Mouse (Mus musculus): ENCODE data around the gene Chrna10.

The Chrna10 gene
- long read RNA-seq, experiment 1: 0 reads
- long read RNA-seq, experiment 2: 0 reads

DNA sequence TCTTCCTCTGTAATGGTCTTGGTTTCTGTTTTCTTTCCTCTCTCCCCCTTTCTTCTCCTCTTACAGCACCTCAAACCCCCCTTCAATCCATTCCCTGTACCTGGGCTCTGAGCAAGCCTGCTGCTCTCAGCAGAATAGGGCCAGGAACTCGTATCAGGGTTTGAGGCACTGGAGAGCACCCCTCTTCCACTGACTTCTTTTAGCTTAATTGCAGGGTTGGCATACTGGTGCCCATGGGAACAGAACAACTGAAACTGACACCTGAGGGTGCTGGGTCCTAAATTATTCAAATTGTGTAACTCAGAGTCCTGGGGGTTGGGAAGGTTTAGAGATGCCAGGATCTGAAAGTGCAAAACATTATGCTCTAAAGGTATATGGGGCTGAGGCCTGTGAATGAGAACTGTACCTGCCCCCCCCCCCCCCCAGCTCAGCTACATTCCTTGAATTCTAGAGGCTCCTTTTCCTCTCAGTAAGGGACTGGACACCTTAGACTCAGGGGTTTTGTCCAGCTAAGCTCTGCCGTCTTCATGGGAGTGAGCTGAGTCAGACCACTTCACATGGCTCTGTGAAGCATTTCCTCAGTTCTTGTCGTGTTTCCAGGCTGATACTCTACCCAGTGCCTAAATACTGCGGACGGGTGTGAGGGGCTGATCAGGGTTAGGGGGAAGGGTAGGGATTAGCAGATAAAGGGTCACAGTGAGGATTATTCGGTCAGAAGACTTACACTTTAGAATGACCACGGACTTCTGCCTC is at the start of gene Chrna10:
Gene Chrna10, minus strand, starts transcription at position 250 of the 753 bp plus-strand sequence.
- intact Hi-C loops (cut with DNase I): no loop called here

DNA sequence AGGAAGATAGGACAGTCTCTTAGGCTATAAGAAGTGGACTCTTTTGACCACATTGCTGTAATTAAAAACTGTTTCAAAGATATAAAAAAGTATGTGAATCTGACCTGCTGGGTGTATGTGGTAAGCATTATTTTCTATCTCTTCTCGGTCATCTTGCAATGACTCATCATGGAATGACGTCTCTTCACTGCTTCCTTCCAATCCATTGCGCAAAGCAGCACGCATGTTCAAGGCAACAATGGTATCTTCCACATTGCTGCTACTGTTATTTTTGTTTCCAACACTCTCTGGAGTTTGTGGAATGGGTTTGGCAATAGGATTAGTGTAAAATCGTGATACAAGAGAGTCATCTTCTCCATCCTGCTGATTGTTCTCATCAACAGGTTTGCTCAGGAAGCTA is 37.1 kb upstream of the Chrna10 start:
- intact Hi-C loops (cut with DNase I): no loop called here

DNA sequence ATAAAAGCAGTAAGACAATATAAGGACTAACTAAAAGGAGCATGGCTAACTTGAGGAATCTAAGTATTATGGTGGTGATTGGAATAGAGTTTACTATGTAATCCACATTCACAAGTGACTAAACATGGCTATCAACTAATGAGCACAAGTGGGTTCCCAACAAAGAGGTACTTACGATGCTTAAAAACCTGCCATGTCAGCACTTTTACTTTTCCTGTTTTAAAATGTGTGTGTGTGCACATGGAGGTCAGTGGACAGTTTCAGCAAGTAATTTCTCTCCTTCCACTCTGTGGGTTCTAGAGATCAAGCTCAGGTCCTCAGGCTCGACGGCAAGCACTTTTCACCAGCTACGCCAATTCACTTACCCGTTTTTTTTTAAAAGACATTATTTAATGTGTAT is 21.3 kb upstream of the Chrna10 start:
- intact Hi-C loops (cut with DNase I): loop anchor here (5.0 kb wide), 1 partner anchor 39 kb away; no protein-coding TSS in a partner anchor

DNA sequence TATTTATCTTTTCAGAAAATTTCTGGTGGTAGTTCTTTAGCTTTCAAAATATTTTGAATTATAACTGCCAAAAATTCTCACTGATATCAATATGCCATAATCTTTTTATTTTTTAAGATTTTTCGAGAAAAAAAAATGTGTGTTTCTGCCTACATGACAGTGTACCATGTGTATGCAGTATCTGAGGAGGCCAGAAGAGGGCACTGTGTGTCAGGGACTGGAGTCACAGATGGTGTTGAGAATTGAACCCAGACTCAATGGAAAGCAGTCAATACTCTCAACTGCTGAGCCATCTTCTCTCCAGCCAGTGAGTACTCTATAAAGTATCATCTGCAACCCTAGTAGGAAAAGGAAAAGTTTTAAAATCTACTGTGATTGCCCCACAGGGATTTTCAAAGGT is 20.8 kb upstream of the Chrna10 start:
- intact Hi-C loops (cut with DNase I): loop anchor here (5.0 kb wide), 1 partner anchor 40 kb away; no protein-coding TSS in a partner anchor

DNA sequence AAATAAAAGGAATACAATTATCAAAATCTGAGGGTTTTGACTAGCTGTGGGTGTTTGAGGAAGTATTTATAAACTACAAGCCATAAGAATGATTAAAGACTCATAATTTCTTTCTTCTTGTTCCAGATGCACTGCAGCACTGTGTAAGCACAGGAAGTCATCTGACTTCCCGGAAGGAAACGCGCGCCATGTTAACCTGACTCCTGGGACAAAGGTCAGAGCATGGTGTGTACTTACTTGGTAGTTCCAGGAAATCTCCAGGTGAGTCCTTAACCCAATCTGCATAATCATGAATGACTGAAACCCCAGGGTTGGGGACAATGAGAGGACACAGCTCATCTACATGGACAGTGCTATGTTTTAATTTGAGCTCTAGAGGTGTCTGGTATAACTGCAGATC is 15.8 kb upstream of the Chrna10 start:
- intact Hi-C loops (cut with DNase I): no loop called here

DNA sequence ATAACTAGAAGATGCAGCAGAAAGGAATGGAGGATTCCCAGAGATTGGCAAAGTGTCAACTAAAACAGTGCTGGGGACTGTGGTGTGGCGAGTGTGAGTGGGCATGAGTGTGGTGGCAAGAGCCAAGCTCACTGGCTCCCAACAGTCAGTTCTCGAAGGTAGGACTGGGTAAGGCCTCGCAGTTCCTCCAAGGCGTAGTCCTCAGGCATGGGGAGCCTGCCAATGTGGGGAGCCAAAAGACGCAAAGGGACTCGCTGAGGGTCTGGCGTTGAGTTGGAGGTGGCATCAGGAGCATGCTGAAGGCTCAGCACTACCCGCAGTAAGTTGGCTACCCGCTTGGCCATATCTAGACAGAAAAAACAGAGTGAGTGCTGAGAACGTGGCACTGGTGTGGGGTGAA is 3.7 kb upstream of the Chrna10 start:
- intact Hi-C loops (cut with DNase I): no loop called here

DNA sequence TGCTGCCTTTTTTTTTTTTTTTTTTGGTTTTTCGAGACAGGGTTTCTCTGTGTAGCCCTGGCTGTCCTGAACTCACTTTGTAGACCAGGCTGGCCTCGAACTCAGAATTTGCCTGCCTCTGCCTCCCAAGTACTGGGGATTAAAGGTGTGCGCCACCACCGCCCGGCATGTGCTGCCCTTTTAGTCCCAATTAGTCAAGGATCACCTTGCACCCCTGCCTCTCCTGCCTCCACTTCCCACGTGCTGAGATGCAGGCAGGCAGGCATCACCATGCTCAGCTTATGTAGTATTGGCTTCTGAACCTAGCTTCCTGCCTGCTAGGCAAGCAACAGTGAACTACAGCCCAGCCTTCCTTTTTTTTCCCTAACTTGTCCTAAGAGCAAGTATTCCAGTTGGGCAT is 754 bp upstream of the Chrna10 start:
- intact Hi-C loops (cut with DNase I): no loop called here

DNA sequence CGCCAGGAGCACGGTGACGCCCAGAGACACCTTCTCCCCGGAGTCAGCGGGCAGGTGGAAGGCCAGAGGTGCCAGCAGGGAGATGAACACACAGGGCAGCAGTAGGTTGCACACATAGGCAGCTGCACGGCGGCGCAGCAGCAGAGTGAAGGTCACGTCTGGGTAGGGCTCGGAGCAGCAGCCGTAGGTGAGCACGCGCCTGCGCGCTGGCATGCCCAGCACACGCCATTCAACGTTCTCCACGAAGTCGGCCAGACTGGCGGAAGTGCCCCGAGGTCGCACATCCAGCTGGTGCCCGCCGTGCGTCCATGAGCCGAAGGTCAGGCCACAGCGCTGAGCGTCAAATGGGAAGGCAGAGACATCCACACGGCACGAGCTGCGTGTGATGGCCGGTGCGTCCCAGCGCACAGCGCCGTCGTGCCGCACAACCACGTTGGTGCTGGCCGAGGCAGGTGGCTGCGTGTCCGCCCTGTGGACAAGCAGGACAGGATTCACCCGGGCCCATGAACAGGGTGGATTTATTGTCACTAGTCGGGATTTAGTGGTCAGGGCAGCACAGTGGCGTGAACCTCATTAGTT is 3.4 kb downstream of the Chrna10 start:
- intact Hi-C loops (cut with DNase I): no loop called here

DNA sequence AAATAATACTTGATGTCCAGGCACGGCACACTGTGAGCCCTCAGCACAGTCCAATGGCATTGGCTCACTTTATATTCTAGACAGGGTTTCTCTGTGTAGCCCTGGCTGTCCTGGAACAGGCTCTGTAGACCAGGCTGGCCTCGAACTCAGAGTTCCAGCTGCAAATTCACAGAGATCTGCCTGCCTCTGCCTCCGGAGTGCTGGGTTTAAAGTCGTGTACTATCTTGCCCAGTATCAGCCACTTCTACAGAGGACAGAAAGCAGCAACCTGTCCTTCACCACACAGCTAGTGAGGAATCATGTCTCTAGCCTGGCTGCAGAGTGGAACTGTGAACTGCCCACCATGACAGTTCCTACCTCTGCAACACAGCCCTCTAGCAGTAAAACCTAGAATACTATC is 6.9 kb downstream of the Chrna10 start:
- intact Hi-C loops (cut with DNase I): no loop called here

DNA sequence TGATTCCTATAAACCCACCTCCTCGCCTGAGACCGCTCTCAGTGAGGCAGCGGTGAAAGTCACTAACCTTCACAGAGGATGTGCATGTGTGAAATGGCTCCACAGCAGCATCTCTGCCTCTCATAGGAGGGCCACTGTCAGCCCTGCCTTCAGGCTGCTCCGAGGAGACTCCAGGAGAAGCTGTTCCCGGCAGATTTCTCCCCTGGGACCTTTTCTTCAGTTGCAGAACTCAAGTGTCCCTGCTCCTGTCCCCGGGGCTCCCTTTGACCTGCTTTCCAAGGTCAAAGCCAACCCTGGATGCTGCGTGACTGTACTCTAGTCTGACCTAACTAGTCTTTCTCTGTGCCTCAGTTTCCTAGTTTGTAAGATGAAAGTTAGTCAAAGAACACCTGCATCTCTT is 7.5 kb downstream of the Chrna10 start, which contains the start of gene Art5:
Gene Art5, minus strand, starts transcription at position 319 of the 400 bp plus-strand sequence.
- intact Hi-C loops (cut with DNase I): no loop called here

DNA sequence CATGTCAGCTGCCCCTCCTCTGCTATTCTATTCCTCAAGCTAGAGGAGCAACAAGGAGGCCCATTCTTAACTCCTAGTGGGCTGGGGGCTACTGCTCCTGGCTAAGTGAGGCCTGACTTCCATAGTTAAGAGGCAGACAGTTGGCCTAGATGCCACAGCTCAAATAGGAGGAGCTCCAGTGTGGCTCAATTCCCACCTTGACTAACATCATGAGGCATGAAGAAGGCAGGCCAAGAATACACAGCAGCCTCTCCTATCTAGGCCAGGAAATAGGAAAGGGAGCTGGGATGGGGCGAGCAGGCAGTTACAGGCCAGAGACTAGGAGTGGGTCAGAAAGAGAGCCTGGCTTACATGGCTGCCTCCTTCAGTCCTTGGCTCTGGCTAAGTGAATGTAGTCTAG is 8.4 kb downstream of the Chrna10 start:
- intact Hi-C loops (cut with DNase I): no loop called here

DNA sequence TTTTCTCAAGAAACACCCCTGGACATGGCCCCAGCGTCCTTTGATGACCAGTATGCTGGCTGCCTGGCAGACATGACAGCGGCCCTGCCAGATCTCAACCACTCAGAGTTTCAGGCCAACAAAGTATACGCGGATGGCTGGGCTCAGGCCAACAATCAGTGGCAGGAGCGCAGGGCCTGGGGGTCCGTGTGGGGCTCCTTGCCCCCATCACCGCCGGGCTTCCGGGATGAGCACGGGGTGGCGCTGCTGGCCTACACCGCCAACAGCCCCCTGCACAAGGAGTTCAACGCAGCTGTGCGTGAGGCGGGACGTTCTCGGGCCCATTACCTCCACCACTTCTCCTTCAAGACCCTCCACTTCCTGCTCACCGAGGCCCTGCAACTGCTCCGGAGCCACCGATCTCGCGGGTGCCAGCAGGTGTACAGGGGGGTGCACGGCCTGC is 9.9 kb downstream of the Chrna10 start:
- intact Hi-C loops (cut with DNase I): no loop called here

DNA sequence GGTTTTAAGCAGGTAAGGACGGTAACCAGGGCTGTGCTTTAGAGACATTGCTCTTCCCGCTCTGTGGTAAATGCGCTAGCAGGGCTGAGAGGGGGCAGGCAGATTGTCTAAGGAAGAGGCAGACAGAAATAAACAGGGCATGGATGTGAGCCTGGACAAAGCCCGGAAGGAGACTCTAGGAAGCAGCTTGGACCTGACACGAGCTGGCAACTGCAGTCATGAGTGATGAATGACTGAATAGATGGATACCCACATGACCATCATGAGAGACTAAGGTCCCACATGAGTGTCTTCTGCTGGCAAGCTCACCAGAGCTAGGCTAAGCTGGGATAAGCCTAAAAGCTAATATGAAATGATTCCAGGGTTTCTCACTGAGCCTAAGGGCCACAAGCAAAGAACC is 12.5 kb downstream of the Chrna10 start:
- intact Hi-C loops (cut with DNase I): no loop called here

DNA sequence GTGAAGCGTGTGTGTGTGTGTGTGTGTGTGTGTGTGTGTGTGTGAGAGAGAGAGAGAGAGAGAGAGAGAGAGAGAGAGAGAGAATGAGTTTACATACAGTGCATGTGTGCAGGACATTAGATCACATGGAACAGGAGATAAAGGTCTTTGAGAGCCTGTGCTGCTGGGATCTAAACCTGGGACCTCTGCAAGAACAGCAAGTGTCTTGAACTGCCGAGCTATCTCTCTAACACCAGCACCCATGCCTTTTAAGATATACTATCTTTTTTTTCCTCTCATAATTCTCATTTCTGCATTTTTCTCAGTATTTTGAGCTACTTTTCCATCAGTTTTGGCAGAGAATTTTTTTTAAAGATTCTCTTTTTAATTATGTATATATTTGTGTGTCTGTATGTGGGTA is 13.1 kb downstream of the Chrna10 start:
- intact Hi-C loops (cut with DNase I): no loop called here

DNA sequence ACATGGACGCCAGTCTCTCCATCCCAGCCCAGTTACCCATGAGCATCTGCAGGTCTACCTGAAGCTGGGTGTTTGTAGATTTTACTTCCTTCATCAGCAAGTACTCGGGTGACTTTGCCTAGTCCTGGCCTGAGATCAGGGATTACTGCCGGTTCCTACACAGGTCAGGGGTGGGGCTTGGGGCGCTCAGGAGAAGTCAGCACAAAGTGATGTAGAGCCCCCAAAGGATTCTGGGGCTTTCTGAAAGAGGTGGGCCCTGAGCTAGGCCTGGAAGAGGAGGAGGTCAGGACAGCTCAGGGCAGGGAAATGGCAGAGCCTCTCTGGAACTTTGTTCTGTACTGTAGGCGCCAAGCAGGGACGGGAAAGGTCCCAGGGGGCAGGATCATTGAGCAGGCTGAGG is 13.9 kb downstream of the Chrna10 start:
- intact Hi-C loops (cut with DNase I): no loop called here

DNA sequence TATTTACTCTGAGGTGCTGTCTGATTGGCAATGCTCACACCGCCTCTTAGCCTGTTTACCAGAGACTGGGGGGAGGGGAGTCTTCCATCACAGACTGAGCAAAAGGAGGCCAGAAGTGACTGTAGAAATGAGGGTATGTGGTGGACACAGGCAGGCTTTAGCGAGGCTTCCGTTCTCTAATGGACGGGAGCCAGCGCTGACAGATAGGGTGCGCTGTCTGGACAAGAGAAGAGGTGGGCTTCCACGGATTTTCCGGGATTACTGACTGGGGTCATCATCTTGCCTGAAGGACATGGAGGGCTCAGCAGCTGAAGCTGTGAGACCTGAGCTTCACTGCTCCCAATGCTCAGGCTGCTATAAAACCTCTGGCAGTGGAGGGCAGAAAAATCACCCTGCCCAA is 14.4 kb downstream of the Chrna10 start:
- intact Hi-C loops (cut with DNase I): no loop called here

DNA sequence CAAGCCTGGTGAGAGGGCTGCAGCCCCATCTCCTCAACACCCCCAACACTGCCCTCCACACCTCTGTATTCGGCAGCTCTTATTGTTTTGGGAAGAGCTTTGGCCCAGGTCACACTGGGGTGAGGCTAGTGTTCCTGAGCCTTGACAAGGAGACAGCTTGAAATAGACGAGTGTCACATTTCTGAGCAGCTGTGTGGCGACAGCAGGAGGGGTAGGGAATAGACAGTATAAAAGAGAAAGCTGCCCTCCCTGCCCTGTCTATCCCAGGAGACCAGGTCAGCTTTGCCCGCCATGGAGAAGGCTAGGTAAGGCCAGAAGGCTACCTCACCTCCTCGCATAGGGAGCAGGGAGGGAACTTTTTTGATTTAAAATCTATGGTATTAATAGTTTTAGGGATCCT is 15.1 kb downstream of the Chrna10 start, which contains the start of gene Art1:
Gene Art1, plus strand, starts transcription at position 257 of the 400 bp plus-strand sequence.
- intact Hi-C loops (cut with DNase I): no loop called here

DNA sequence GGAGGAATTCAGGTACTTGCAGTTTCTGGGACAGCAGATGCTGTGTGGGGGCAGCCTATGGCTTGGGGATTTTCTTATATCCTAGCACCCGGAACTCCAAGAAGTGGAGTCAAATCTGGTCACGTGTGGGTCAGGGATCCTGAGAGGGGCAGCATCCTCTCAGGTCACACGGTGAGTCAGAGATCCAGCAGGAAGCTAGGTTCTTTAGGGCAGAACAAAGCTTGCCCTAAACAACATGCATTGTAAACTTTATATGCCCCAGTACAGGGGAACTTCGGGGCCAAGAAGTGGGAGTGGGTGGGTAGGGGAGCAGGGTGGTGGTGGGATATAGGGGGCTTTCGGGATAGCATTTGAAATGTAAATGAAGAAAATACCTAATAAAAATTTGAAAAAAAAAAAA is 15.8 kb downstream of the Chrna10 start:
- intact Hi-C loops (cut with DNase I): no loop called here

DNA sequence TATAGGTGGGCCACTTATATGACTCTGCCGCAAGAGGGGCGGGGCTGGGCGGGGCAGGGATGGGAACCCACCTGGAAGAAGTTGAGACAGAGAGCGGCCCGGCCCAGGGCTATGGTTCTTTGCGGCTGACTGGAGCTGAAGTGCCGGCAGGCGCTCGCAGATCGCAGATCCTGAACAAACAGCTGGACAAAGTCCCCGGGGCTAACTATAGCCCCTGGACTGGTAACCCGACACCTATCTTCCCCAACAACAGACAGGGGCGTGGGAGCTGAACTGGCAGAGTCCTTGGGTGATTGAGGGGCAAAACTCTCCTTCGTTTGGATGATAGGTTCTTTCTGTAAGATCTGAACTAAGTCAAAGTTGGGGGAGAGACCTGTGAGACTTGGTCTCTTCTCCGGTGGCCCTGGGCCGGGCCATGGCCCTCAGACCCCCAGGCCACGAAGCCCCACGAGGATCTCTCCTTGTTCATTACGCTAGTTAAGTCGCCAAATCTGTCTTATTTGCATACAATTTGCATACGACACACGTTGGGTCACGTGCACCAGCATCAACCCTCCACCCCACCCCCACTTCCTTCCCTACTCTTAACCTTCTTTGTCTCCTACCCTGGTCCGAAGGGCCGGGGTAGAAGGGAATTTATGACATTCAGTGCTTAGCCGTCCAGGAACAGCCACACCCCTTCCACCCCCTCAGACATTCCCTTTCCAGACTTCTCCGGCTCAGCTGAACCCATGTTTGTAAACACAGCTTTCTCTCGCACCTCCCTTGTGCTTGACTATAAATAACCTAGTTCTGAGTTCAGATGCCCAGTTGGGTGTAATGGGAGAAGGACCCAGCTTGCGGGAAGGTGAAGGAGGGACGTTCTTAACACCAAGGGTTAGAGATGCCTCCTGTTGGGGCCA is 16.6 kb downstream of the Chrna10 start:
- intact Hi-C loops (cut with DNase I): no loop called here

DNA sequence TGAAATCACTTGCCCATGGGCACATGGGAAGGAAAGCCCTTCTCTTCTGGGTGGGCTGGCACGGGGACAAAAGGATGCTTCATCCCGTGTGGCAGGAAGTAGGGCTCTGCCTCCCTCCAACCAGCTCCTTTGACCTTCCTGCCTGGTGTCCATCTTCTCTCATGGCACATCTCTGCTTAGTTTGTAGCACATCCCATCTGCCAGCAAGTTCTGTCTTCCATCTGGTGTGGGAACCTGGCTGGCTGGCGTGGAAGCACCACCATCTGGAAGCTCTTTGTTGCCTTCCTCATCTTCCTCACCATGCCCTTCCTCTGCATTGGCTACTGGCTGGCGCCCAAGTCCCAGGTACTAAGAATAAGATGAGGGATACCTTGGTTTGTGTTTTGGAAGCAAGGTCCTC is 29.3 kb downstream of the Chrna10 start:
- intact Hi-C loops (cut with DNase I): no loop called here

DNA sequence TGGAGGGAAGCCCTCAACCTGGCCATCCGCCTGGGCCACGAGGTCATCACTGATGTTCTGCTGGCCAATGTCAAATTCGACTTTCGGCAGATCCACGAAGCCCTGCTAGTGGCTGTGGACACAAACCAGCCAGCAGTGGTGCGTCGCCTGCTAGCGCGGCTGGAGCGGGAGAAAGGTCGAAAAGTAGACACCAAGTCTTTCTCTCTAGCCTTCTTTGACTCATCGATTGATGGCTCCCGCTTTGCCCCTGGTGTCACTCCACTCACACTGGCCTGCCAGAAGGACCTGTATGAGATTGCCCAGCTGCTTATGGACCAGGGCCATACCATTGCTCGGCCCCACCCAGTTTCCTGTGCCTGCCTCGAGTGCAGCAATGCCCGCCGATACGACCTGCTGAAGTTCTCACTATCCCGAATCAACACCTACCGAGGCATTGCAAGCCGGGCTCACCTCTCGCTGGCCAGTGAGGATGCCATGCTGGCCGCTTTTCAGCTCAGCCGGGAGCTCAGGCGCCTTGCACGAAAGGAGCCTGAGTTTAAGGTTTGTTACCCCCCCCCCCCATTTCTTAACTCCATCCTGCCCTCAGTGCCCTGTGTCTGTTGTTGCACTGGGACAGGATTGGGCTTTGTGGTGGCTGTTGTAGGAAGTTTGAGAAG is 32.5 kb downstream of the Chrna10 start:
- intact Hi-C loops (cut with DNase I): no loop called here
